Mouse (Mus musculus) forebrain, embryonic 14.5 days (tissue): Measurements from ENCODE around the gene Myrf. TPM values are rescaled to one million over a fixed set of nuclear protein-coding genes. Genes with fewer than 3 reads are reported as not detected.

Source experiments
- ATAC-seq: fragments of 200-750 bp; cut with Nextera tagmentation; 2 replicates; pipeline ENCODE4 v1.8.0; 2017; ENCODE audit warnings: mild to moderate bottlenecking, moderate library complexity
- DNase-seq: peaks from one replicate; pipeline ENCODE4 v3.0.0-alpha.2; 2015; ENCODE audit warnings: low spot score
- H3K27ac ChIP-seq: fragments of 300-500 bp; sonication (generic); 2 replicates; pipeline ENCODE4 v1.5.1; 2014; ENCODE audit warnings: low read depth, mild to moderate bottlenecking, control low read depth, low read length, moderate library complexity
- H3K27me3 ChIP-seq: fragments of 300-500 bp; sonication (generic); replicated peaks from 2 replicates; pipeline ENCODE4 v1.6.1; 2014; ENCODE audit warnings: low read length, control low read depth, mixed read lengths; ENCODE audit not compliant: control insufficient read depth, insufficient read depth
- H3K36me3 ChIP-seq: fragments of 300-500 bp; sonication (generic); 2 replicates; pipeline ENCODE4 v1.6.1; 2014; ENCODE audit warnings: low read length, control low read depth; ENCODE audit not compliant: control insufficient read depth, insufficient read depth
- H3K4me1 ChIP-seq: fragments of 300-500 bp; sonication (generic); 2 replicates; pipeline ENCODE4 v1.6.1; 2014; ENCODE audit warnings: antibody characterized with exemption, low read length, control low read depth; ENCODE audit not compliant: control insufficient read depth, insufficient read depth
- H3K4me2 ChIP-seq: fragments of 300-500 bp; sonication (generic); 2 replicates; pipeline ENCODE4 v1.6.1; 2014; ENCODE audit warnings: mild to moderate bottlenecking, control low read depth, low read length
- H3K4me3 ChIP-seq: fragments of 300-500 bp; sonication (generic); 2 replicates; pipeline ENCODE4 v1.5.1; 2014; ENCODE audit warnings: low read depth, low read length, control low read depth
- H3K9ac ChIP-seq: fragments of 300-500 bp; sonication (generic); 2 replicates; pipeline ENCODE4 v1.6.1; 2014; ENCODE audit warnings: mild to moderate bottlenecking, low read length, control low read depth, moderate library complexity
- H3K9me3 ChIP-seq: fragments of 300-500 bp; sonication (generic); replicated peaks from 2 replicates; pipeline ENCODE4 v1.6.1; 2016; ENCODE audit warnings: low read length, control low read depth, mixed read lengths; ENCODE audit not compliant: control insufficient read depth
- WGBS: fragments of 180-500 bp; shearing (Covaris S2); extraction: QIAGEN DNeasy Blood & Tissue Kit; methylation state at CpG from one replicate; pipeline ENCODE4 v1.1.7; 2014; 5-methylcytosine and 5-hydroxymethylcytosine counted together
- polyA plus RNA-seq: library from polyadenylated mRNA; unstranded; fragments of >200 nt; fragmentation: Nextera tagmentation; extraction: Ambion mirVana; gene quantifications from 2 replicates; pipeline ENCODE4 v1.2.1, GENCODE M21; 2014

The Myrf gene
- polyA plus RNA-seq, 1 experiment from 2014 or later: 0.20 TPM

DNA sequence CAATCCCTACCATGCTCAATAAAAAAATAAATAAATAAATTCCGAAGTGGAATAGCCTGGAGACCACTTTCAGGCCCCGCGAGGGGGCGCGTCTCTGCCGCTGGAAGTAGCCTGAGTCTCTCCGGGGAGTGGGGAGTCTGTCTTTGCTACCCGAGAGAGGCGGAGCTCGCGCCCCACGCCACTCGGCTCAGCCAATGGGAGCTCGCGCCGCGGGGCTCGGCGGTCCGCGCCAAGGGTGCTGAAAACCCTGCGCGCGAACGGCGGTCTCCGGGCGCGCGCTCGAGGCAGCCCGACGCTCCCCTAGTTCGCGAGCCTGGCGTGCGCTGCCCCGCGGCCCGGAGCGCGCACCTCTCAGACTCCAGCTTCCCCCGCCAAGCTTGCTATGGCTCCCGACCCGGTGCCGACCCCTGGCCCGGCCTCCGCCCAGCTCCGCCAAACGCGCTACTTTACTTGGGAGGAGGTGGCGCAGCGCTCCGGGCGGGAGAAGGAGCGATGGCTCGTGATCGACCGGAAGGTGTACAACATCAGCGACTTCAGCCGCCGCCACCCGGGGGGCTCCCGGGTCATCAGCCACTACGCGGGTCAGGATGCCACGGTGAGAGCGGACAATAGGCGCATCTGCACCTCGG lies 57.8 kb downstream of the Myrf start, which contains the start of gene Fads1:
Gene Fads1, plus strand, starts transcription at position 219 of the 629 bp plus-strand sequence.
- under 1% methylated on average over 61 of the region's 70 CpGs for WGBS

DNA sequence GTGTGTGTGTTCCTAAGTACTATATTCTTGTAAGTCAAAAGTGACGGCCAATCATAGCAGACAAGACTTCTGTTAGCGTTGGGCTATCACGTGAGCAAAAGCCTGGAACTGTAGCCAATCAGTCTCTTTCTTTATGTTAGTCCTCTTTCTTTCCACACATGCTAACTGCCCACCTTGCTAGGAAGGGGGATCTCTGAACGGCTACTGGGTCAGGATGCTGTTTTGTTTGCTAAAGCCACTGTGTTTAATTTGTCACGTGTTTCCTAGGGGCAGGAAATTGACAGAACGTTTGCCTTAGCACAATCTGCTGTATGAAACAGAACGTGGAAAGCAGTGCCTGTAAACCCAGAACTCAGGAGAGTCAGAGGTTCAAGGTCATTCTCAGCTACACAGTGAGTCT lies 58.4 kb downstream of the Myrf start:
- peaks cover 15% of the 10 kb centered on the region for H3K4me1 ChIP-seq
- WGBS: 31% methylated on average over 7 of the region's 7 CpGs
- H3K9me3 ChIP-seq: no peaks in the 10 kb centered on the region
- no peak for DNase-seq
- H3K4me2 ChIP-seq: peak overlapping the region; percentile 92
- no peaks in the 10 kb centered on the region for H3K27me3 ChIP-seq
- H3K9ac ChIP-seq: peak overlapping the region; percentile 10; the same call in 1 of the 2 replicates
- peak overlapping the region; percentile 95; the same call in 1 of the 2 replicates for H3K27ac ChIP-seq
- peak overlapping the region; percentile 90 for H3K4me3 ChIP-seq
- no peak for ATAC-seq
- H3K36me3 ChIP-seq: peaks cover 24% of the 10 kb centered on the region

More for the DNA sequence above, 57.8 kb downstream of the Myrf start, which contains the start of gene Fads1:
- peak; percentile 98 for DNase-seq
- H3K4me2 ChIP-seq: peak within 1 kb of the TSS; percentile 92
- H3K36me3 ChIP-seq: peaks cover 30% of the 10 kb centered on the region
- H3K27me3 ChIP-seq: no peaks in the 10 kb centered on the region
- peak within 1 kb of the TSS; percentile 95 for H3K27ac ChIP-seq
- H3K4me1 ChIP-seq: peaks cover 15% of the 10 kb centered on the region
- H3K9ac ChIP-seq: peak within 1 kb of the TSS; percentile 99
- H3K4me3 ChIP-seq: peak within 1 kb of the TSS; percentile 90
- no peaks in the 10 kb centered on the region for H3K9me3 ChIP-seq
- peak; percentile 98 for ATAC-seq

DNA sequence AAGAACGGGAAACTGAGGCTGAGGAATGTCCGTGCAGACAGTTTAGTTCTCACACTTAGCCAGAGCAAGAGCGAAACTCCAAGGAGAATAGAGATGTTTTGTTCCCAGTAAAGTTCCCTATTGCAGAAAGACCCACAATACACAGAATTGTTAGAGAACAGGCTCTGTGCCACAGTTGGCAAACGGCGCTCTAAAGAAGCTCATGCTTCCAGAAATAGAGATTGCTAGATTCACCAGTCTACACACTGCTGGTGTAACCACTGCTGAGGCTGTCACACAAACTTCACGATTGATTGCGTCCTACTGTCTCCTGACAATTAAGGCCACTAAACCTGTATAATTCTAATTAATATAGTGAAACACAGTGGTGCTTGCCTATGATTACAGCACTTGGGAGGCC lies 59.3 kb downstream of the Myrf start:
- peaks cover 15% of the 10 kb centered on the region for H3K4me1 ChIP-seq
- H3K27me3 ChIP-seq: no peaks in the 10 kb centered on the region
- no peaks in the 10 kb centered on the region for H3K9me3 ChIP-seq
- H3K4me3 ChIP-seq: no peak overlapping the region
- DNase-seq: no peak
- ATAC-seq: no peak
- H3K27ac ChIP-seq: no peak overlapping the region
- H3K4me2 ChIP-seq: no peak overlapping the region
- H3K9ac ChIP-seq: no peak overlapping the region
- peaks cover 15% of the 10 kb centered on the region for H3K36me3 ChIP-seq
- WGBS: 88% methylated on average over 7 of the region's 7 CpGs

DNA sequence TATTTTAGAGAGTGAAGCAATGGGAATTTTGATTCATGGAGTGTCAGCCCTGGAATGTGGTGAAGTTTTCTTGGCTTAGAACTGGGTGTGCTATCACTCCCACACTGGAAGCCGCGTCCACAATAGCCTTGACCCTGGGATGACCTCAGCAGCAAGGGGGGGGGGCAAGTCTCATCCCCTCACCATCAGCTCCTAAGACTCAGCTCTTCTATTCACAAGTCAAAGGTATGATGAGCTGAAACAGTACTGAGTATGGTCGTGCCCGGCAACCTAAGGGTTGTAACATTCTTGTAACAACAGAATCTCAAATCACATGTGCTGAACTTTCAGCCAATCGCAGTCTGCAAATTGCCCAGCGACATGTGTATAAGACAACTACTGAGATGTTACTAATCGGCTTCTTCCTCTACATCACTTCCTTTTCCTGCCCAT lies 63.6 kb downstream of the Myrf start:
- no peak overlapping the region for H3K27ac ChIP-seq
- no peak overlapping the region for H3K4me3 ChIP-seq
- no peak for DNase-seq
- no peak overlapping the region for H3K4me2 ChIP-seq
- no peaks in the 10 kb centered on the region for H3K27me3 ChIP-seq
- H3K9me3 ChIP-seq: no peaks in the 10 kb centered on the region
- H3K36me3 ChIP-seq: no peaks in the 10 kb centered on the region
- H3K9ac ChIP-seq: no peak overlapping the region
- WGBS: 73% methylated on average over 7 of the region's 7 CpGs
- no peaks in the 10 kb centered on the region for H3K4me1 ChIP-seq
- ATAC-seq: no peak

DNA sequence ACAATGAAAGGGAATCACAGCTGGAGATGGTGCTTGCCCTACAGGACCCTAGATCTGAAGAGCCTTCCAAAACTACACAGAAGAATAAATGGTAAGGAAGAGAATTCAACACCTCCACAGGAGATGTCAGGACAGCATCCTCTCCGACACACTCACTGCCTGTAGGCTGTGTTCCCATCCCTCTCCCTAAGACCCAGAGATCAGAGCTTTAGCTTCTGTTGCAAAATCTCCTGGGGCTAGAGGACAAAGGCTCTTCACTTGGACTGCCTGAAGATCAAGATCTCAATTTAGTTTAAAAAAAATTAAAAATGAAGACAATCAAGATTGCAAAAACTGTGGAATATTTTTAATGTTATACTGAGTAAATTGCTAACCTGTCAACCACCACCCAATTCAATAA lies 64.1 kb downstream of the Myrf start:
- DNase-seq (no peak), ATAC-seq (no peak)
- H3K9me3 ChIP-seq: no peaks in the 10 kb centered on the region
- 66% methylated on average over 1 of the region's 1 CpGs for WGBS
- H3K36me3 ChIP-seq: no peaks in the 10 kb centered on the region
- H3K9ac ChIP-seq: no peak overlapping the region
- no peak overlapping the region for H3K27ac ChIP-seq
- no peaks in the 10 kb centered on the region for H3K4me1 ChIP-seq
- no peak overlapping the region for H3K4me2 ChIP-seq
- no peak overlapping the region for H3K4me3 ChIP-seq
- H3K27me3 ChIP-seq: no peaks in the 10 kb centered on the region

DNA sequence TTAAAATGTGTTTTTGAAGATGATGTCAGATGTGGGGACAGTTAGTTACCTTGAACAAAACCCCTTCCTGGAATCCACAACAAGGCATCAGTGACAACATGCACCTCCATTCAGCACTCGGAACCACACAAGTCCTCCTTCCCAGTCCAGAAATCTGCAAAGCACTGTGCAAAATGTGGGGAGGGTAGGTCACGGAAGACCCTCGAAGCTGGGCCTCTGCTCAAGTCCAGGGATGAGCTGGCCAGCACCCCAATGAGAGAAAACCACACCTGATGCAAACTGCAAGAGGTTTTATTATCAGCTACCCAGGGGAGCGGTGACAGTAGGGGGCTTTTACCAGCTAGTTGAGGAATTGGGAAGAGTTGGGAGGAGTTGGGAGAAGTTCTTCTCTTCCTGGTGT lies 65.6 kb downstream of the Myrf start:
- H3K9ac ChIP-seq: no peak overlapping the region
- no peaks in the 10 kb centered on the region for H3K36me3 ChIP-seq
- ATAC-seq (no peak), DNase-seq (no peak)
- H3K4me3 ChIP-seq: no peak overlapping the region
- H3K4me1 ChIP-seq: no peaks in the 10 kb centered on the region
- H3K4me2 ChIP-seq: no peak overlapping the region
- no peak overlapping the region for H3K27ac ChIP-seq
- WGBS: 87% methylated on average over 4 of the region's 4 CpGs
- no peaks in the 10 kb centered on the region for H3K27me3 ChIP-seq
- H3K9me3 ChIP-seq: no peaks in the 10 kb centered on the region

DNA sequence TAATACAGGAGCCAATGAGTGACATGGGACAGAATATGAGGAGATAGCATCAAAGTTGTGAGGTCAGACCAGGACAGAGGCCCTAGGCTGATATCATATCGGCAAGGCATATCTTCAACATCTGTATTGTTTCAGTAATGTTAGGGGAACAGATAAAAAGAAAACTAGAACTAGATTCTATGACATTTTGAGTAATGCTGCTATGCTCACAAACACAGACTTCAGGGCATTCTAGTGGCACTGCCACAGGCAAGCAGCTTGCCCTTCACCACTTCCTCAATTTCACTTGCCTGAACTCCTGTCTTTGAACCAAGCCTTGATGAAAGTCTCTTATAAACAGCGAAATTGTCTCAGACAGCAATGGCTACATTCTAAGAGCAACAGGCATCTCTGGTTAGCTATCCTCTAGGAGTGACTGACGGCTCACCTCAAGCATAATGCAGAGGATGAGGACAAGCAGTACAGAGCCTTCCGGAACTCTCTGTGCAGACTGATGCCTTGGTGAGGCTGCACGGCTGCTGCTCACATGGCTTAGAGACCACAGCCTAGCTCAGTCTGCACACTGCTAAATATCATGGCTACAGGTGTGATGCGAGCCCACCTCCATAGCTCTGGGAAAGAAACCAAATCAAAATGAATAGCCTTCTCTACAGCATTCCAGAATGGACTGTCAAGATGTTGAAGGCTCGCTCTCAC lies 66.6 kb downstream of the Myrf start:
- H3K9me3 ChIP-seq: no peaks in the 10 kb centered on the region
- WGBS: 92% methylated on average over 7 of the region's 7 CpGs
- no peak overlapping the region for H3K4me3 ChIP-seq
- H3K4me2 ChIP-seq: no peak overlapping the region
- no peaks in the 10 kb centered on the region for H3K36me3 ChIP-seq
- DNase-seq: no peak
- H3K9ac ChIP-seq: no peak overlapping the region
- no peaks in the 10 kb centered on the region for H3K27me3 ChIP-seq
- no peaks in the 10 kb centered on the region for H3K4me1 ChIP-seq
- no peak for ATAC-seq
- H3K27ac ChIP-seq: no peak overlapping the region

DNA sequence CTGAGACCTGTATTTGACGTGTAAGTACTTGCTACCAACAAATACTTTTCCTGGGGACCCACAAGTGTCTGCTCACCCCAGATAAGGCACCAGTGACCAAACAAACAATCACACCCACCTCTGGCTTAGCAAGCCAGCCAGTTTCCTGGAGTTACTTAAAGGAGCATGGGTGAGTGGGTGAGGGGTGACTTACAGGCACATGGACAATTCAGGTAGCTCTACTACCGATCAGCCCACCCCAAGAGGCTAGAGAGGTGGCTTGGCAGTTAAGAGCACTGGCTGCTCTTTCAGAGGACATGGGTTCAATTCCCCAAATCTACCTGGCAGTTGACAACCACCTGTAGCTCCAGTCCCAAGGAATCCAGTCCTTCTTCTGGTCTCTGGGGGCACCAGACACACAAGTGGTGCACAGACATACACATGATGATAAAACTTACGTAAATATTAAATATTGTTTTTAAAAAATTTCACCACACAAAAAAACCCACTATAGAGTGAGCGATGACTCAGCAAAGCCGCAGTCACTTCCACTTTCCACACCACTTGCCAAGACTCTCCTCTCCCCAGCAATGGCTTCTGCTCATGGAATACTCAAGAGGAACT lies 67.3 kb downstream of the Myrf start:
- 93% methylated on average over 5 of the region's 5 CpGs for WGBS
- Histone ChIP-seq H3K9me3 (no peaks in the 10 kb centered on the region), H3K4me3 (no peak overlapping the region), H3K9ac (no peak overlapping the region), H3K4me1 (no peaks in the 10 kb centered on the region), H3K27ac (no peak overlapping the region), H3K4me2 (no peak overlapping the region), H3K27me3 (no peaks in the 10 kb centered on the region), H3K36me3 (no peaks in the 10 kb centered on the region)
- ATAC-seq (no peak), DNase-seq (no peak)

DNA sequence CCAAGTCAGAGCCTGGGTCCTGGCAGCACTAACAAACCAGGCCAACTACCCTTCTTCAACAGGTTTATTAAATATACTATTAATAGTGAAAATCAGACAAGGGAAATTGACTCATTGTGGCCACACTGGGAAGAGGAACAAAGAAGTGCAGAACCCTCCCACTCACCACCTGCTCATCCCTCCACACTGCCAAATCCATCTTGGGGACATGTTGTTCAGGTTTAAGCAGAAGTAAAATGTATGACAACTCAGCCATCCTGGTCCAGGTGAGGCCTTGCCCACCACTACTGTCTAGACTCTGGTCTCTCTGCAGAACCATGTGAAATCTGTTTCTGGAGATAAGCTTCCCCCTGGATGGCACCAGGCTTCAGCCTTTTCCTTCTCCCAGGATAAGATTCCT lies 68.7 kb downstream of the Myrf start:
- no peaks in the 10 kb centered on the region for H3K9me3 ChIP-seq
- no peaks in the 10 kb centered on the region for H3K36me3 ChIP-seq
- H3K27ac ChIP-seq: no peak overlapping the region
- ATAC-seq (no peak), DNase-seq (no peak)
- no peaks in the 10 kb centered on the region for H3K27me3 ChIP-seq
- no peak overlapping the region for H3K4me2 ChIP-seq
- H3K4me1 ChIP-seq: no peaks in the 10 kb centered on the region
- no peak overlapping the region for H3K9ac ChIP-seq
- H3K4me3 ChIP-seq: no peak overlapping the region
